Mouse (Mus musculus): ENCODE data around the gene Kidins220. TPM values are rescaled to one million over a fixed set of nuclear protein-coding genes. Genes with fewer than 3 reads are reported as not detected.

The Kidins220 gene
- polyA plus RNA-seq, 1 experiment from 2014 or later, result 46.4 TPM

GRCm38 (mm10) chr12:25026308-25026707, 51.6 kb downstream of the Kidins220 start:
- Histone ChIP-seq H3K36me3 (ENCODE audit: control insufficient read depth, insufficient read depth, low read length) (no peaks in the 10 kb centered on the region), H3K4me2 (no peak overlapping the region), H3K27ac (ENCODE audit: low read depth, low read length) (no peak overlapping the region), H3K9me3 (replicated peaks; ENCODE audit: control insufficient read depth, low read length) (no peaks in the 10 kb centered on the region), H3K27me3 (ENCODE audit: control insufficient read depth, insufficient read depth, low read length) (no peaks in the 10 kb centered on the region), H3K4me3 (ENCODE audit: low read depth, low read length) (no peak overlapping the region), H3K9ac (ENCODE audit: low read depth, low read length) (no peak overlapping the region), H3K4me1 (ENCODE audit: control insufficient read depth, insufficient read depth, low read length) (peaks cover 2% of the 10 kb centered on the region; the same call in 1 of the 2 replicates)
- 76% methylated on average over 7 of the region's 7 CpGs for WGBS (ENCODE audit: insufficient replicate concordance)
- ATAC-seq (replicated peaks; ENCODE audit: insufficient number of reproducible peaks, low FRiP score, low TSS enrichment), result no peak

GRCm38 (mm10) chr12:25027416-25027815, 52.7 kb downstream of the Kidins220 start:
- Histone ChIP-seq H3K9ac (ENCODE audit: low read depth, low read length) (no peak overlapping the region), H3K27ac (ENCODE audit: low read depth, low read length) (no peak overlapping the region), H3K9me3 (replicated peaks; ENCODE audit: control insufficient read depth, low read length) (no peaks in the 10 kb centered on the region), H3K4me3 (ENCODE audit: low read depth, low read length) (no peak overlapping the region), H3K4me2 (no peak overlapping the region), H3K4me1 (ENCODE audit: control insufficient read depth, insufficient read depth, low read length) (peaks cover 2% of the 10 kb centered on the region; the same call in 1 of the 2 replicates), H3K27me3 (ENCODE audit: control insufficient read depth, insufficient read depth, low read length) (no peaks in the 10 kb centered on the region), H3K36me3 (ENCODE audit: control insufficient read depth, insufficient read depth, low read length) (no peaks in the 10 kb centered on the region)
- 31% methylated on average over 2 of the region's 2 CpGs for WGBS (ENCODE audit: insufficient replicate concordance)
- ATAC-seq (replicated peaks; ENCODE audit: insufficient number of reproducible peaks, low FRiP score, low TSS enrichment), result no peak

- Histone ChIP-seq H3K27me3 (ENCODE audit: control insufficient read depth, insufficient read depth, low read length) (no peaks in the 10 kb centered on the region), H3K4me1 (ENCODE audit: control insufficient read depth, insufficient read depth, low read length) (peaks cover 7% of the 10 kb centered on the region; the same call in 1 of the 2 replicates), H3K36me3 (ENCODE audit: control insufficient read depth, insufficient read depth, low read length) (peaks cover 6% of the 10 kb centered on the region; the same call in 1 of the 2 replicates), H3K4me2 (no peak overlapping the region), H3K4me3 (ENCODE audit: low read depth, low read length) (no peak overlapping the region), H3K9ac (ENCODE audit: low read depth, low read length) (no peak overlapping the region), H3K27ac (ENCODE audit: low read depth, low read length) (no peak overlapping the region), H3K9me3 (replicated peaks; ENCODE audit: control insufficient read depth, low read length) (no peaks in the 10 kb centered on the region)
- 71% methylated on average over 9 of the region's 9 CpGs for WGBS (ENCODE audit: insufficient replicate concordance)
- ATAC-seq (replicated peaks; ENCODE audit: insufficient number of reproducible peaks, low FRiP score, low TSS enrichment), result no peak
These were observed 59.1 kb downstream of the Kidins220 start for GRCm38 (mm10) chr12:25033662-25034337.

- Histone ChIP-seq H3K27ac (ENCODE audit: low read depth, low read length) (peak overlapping the region; percentile 35; the same call in 1 of the 2 replicates), H3K36me3 (ENCODE audit: control insufficient read depth, insufficient read depth, low read length) (peaks cover 6% of the 10 kb centered on the region; the same call in 1 of the 2 replicates), H3K4me1 (ENCODE audit: control insufficient read depth, insufficient read depth, low read length) (peaks cover 7% of the 10 kb centered on the region; the same call in 1 of the 2 replicates), H3K4me2 (no peak overlapping the region), H3K9ac (ENCODE audit: low read depth, low read length) (peak overlapping the region; percentile 43; the same call in 1 of the 2 replicates), H3K27me3 (ENCODE audit: control insufficient read depth, insufficient read depth, low read length) (no peaks in the 10 kb centered on the region), H3K9me3 (replicated peaks; ENCODE audit: control insufficient read depth, low read length) (no peaks in the 10 kb centered on the region), H3K4me3 (ENCODE audit: low read depth, low read length) (no peak overlapping the region)
- 81% methylated on average over 8 of the region's 8 CpGs for WGBS (ENCODE audit: insufficient replicate concordance)
- ATAC-seq (replicated peaks; ENCODE audit: insufficient number of reproducible peaks, low FRiP score, low TSS enrichment), result no peak
These were observed 59.7 kb downstream of the Kidins220 start for GRCm38 (mm10) chr12:25034338-25034953.

- Histone ChIP-seq H3K36me3 (ENCODE audit: control insufficient read depth, insufficient read depth, low read length) (peaks cover 6% of the 10 kb centered on the region; the same call in 1 of the 2 replicates), H3K27ac (ENCODE audit: low read depth, low read length) (no peak overlapping the region), H3K4me3 (ENCODE audit: low read depth, low read length) (no peak overlapping the region), H3K4me1 (ENCODE audit: control insufficient read depth, insufficient read depth, low read length) (peaks cover 7% of the 10 kb centered on the region; the same call in 1 of the 2 replicates), H3K4me2 (no peak overlapping the region), H3K9ac (ENCODE audit: low read depth, low read length) (no peak overlapping the region), H3K27me3 (ENCODE audit: control insufficient read depth, insufficient read depth, low read length) (no peaks in the 10 kb centered on the region), H3K9me3 (replicated peaks; ENCODE audit: control insufficient read depth, low read length) (no peaks in the 10 kb centered on the region)
- whole genome bisulfite sequencing (ENCODE audit: insufficient replicate concordance), result 89% methylated on average over 3 of the region's 3 CpGs
- ATAC-seq (replicated peaks; ENCODE audit: insufficient number of reproducible peaks, low FRiP score, low TSS enrichment), result no peak
These were observed 61.3 kb downstream of the Kidins220 start for GRCm38 (mm10) chr12:25036024-25036423.

- Histone ChIP-seq H3K36me3 (ENCODE audit: control insufficient read depth, insufficient read depth, low read length) (peaks cover 6% of the 10 kb centered on the region; the same call in 1 of the 2 replicates), H3K27me3 (ENCODE audit: control insufficient read depth, insufficient read depth, low read length) (no peaks in the 10 kb centered on the region), H3K4me2 (no peak overlapping the region), H3K9me3 (replicated peaks; ENCODE audit: control insufficient read depth, low read length) (no peaks in the 10 kb centered on the region), H3K27ac (ENCODE audit: low read depth, low read length) (no peak overlapping the region), H3K9ac (ENCODE audit: low read depth, low read length) (no peak overlapping the region), H3K4me3 (ENCODE audit: low read depth, low read length) (no peak overlapping the region), H3K4me1 (ENCODE audit: control insufficient read depth, insufficient read depth, low read length) (peaks cover 7% of the 10 kb centered on the region; the same call in 1 of the 2 replicates)
- no peak for ATAC-seq (replicated peaks; ENCODE audit: insufficient number of reproducible peaks, low FRiP score, low TSS enrichment)
- WGBS (ENCODE audit: insufficient replicate concordance), result 93% methylated on average over 5 of the region's 5 CpGs
These were observed 62.5 kb downstream of the Kidins220 start for GRCm38 (mm10) chr12:25037222-25037621.

GRCm38 (mm10) chr12:25037681-25038472, 63.2 kb downstream of the Kidins220 start:
- WGBS (ENCODE audit: insufficient replicate concordance), result 91% methylated on average over 9 of the region's 9 CpGs
- H3K4me2 ChIP-seq, result no peak overlapping the region
- no peaks in the 10 kb centered on the region for H3K27me3 ChIP-seq (ENCODE audit: control insufficient read depth, insufficient read depth, low read length)
- H3K9me3 ChIP-seq (replicated peaks; ENCODE audit: control insufficient read depth, low read length), result no peaks in the 10 kb centered on the region
- H3K4me1 ChIP-seq (ENCODE audit: control insufficient read depth, insufficient read depth, low read length), result peaks cover 7% of the 10 kb centered on the region; the same call in 1 of the 2 replicates
- no peak overlapping the region for H3K27ac ChIP-seq (ENCODE audit: low read depth, low read length)
- no peak overlapping the region for H3K9ac ChIP-seq (ENCODE audit: low read depth, low read length)
- no peak for ATAC-seq (replicated peaks; ENCODE audit: insufficient number of reproducible peaks, low FRiP score, low TSS enrichment)
- no peak overlapping the region for H3K4me3 ChIP-seq (ENCODE audit: low read depth, low read length)
- peaks cover 6% of the 10 kb centered on the region; the same call in 1 of the 2 replicates for H3K36me3 ChIP-seq (ENCODE audit: control insufficient read depth, insufficient read depth, low read length)

GRCm38 (mm10) chr12:25044056-25044455, 69.3 kb downstream of the Kidins220 start:
- WGBS (ENCODE audit: insufficient replicate concordance), result 85% methylated on average over 2 of the region's 2 CpGs
- Histone ChIP-seq H3K27ac (ENCODE audit: low read depth, low read length) (no peak overlapping the region), H3K36me3 (ENCODE audit: control insufficient read depth, insufficient read depth, low read length) (peaks cover 5% of the 10 kb centered on the region; the same call in 1 of the 2 replicates), H3K27me3 (ENCODE audit: control insufficient read depth, insufficient read depth, low read length) (no peaks in the 10 kb centered on the region), H3K9ac (ENCODE audit: low read depth, low read length) (no peak overlapping the region), H3K9me3 (replicated peaks; ENCODE audit: control insufficient read depth, low read length) (no peaks in the 10 kb centered on the region), H3K4me3 (ENCODE audit: low read depth, low read length) (no peak overlapping the region), H3K4me2 (no peak overlapping the region), H3K4me1 (ENCODE audit: control insufficient read depth, insufficient read depth, low read length) (no peaks in the 10 kb centered on the region)
- ATAC-seq (replicated peaks; ENCODE audit: insufficient number of reproducible peaks, low FRiP score, low TSS enrichment), result no peak

Data from heart, embryonic 11.5 days (tissue).